Mouse (Mus musculus) yolk sac, embryonic 10.5 days (tissue): ENCODE measurements at regions not wholly inside any gene's neighbourhood (a gene's known extent, or its start where the extent isn't known, plus 50 kb on each side); places are given as distances from the start of the nearest gene placed in this dataset.
A peak's percentile ranks its signal among the peaks of the same experiment; 100 is the strongest.

Experiments
- DNase-seq: peaks from one replicate; pipeline ENCODE4 v3.0.0-alpha.2; 2017; ENCODE audit warnings: low spot score

DNA sequence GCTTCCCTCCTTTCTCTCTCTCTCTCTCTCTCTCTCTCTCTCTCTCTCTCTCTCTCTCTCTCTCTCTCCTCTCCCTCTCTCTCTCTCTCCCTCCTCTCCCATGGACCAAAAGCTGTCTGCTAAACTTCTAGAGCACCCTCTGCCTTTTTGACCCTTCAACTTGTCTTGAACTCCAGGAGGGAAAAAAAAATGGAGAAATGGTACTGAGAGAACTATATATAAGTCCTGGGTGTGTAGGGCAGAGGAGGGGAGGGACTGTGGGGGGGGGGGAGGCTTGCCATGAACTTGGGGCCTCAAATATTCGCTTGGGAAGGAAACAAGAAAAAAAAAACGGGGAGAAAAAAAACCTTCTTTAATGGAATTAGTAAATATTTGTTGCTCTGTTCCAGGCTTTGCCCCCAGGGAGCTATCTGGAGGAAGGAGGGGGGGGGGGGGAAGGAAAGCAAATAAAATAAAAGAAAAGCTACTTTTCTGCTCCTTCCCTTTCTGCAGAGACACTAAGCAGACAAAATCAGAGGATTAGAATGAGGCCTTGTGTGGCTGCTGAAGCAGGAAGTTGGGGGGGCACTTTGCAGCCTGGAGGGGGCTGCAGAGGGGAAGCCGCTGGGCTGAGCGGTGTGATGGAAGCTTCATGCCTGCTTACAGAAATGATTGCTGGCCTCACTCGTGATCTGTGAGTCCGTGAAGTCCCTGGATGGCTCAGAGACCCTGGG lies 270.1 kb upstream of the Tbx3 start:
- DNase-seq = peak; percentile 34

DNA sequence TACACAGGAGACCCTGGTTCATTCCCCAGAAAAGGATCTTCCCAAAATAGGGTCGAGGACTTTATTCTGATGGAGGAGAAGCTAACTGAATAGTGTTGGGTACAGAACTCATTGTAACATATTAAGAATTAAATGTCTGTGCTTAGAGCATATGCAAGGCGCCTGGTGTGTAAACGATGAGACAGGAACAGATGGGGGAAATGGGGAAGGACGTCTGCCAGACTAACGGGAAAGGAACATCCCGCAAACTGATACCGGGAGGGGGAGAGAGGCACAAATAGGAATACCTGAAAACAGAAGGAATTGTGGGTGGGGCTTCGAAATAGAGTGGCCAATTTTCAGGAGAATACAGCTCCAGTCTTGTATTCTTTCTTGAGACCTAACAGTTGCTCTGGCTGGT lies 268.6 kb upstream of the Tbx3 start:
- DNase-seq = no peak

DNA sequence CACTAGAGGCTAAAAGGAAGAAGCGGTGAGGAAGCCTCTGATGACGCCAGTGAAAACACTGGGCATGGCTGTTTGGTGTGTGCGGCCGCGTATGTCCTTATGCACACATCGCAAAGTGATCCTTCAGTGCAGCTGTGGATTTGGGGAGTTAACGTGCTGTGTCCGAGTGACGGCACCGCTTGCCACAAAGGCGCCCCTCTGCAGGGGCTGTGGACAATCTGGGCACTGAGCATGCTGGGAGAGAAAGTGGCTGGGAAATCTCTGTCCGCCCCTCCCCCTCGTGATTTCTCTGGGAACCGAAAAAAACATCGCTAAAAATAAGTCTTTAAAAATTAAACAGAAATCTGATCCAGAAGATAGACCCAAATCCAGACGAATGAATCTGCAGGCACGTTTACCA lies 267.8 kb upstream of the Tbx3 start:
- DNase-seq = no peak

DNA sequence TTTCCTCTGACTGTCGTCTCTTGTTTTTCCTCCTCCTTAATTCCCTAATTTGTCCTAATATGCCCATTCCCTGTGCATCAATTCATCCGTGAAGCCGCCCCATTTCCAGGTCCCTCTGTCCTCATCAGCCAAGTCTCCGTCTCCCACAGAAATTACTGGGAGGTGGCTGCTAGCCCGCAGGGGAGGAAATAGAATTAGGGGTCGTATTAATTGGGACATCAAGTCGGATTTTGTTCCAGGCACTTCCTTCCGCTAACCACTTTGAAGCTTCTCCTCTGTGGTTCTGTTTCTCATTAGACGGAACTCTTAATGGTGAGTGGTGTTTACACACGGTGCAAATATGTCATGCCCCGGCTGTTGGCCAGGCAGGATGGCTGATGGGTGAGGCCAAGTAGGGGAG lies 259.5 kb upstream of the Tbx3 start:
- DNase-seq = no peak

DNA sequence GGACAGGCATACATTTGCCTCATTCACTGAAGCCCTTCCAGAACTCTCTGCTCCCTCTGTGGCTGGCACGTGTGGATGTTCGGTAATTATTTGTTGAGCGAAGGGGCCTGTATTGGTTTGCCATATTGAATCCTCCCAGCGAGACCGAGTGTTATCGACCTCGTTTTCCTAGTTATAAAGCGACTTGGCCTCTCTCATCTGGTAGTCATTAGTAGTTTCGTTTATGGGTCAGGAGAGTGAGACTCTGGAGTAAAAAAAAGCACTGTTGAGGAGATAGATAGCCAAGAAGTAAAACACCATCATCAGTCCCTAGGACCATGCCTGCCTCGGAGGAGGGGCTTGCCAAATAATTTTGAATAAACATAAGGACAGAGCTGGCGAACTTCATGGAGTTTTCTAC lies 254.6 kb upstream of the Tbx3 start:
- DNase-seq = no peak

DNA sequence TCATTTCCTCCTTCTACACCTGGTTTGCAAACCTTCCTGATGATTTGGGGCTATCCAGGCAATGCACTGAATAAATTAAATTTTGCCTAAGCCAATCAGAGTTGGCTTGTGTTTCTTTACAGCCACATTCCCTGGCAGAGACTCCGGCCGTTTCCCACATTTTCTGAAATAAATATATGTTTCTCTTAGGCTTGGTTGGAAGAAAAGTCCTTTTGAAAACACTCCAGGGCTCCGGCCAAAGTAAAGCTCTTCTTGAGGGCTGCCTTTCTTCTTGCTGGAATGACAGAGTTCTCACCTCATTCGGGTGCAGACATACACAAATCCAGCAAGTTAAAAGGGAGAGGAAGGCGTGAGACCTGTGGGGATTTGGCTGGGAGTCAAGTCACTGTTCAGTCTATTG lies 252.0 kb upstream of the Tbx3 start:
- no peak for DNase-seq

DNA sequence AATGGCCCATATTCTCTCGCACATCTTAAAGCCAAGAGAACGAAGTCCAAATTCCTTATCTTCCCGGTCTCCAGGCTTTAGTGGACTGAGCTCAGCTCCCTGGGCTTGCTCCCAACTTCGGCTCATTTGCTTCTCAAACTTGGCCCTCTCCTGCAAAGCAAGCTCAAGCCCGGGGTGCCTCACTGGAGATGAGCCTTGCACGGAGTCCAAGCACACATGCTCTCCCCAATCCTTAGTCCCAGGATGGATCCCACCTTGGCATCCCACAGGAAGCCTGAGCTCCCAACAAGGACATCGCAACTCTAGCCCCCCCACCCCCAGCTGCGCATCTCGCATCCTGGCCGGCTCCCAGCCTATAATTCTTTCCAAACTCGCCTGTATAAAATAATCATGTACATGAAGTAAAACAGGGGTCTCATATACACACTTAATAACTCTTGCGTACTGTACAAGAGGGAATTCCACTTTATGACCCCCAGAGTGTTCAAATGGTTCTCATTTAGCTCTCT lies 242.9 kb upstream of the Tbx3 start:
- DNase-seq = no peak

DNA sequence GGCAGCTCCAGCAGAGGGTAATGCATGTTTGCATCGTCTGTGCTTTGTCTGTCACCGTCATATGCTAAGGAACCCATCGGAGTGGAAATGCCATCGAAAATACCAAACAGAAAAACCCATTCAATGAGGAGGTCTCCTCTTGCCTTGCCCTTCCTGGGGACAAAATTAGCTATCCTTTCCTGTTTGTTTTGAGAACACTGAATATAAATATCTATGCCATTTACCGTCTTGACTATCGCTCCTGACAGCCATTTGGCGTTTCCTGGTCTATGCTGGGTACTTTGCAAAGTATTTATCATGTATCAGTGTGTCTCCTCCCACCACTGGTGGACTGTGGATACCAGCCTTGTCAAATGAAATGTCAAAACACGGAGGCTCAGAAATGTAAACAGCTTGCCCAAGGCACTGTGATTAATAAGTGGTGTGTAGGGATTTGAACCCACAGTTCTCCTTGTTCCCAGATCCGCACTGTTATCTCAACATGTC lies 239.2 kb upstream of the Tbx3 start:
- DNase-seq = no peak

DNA sequence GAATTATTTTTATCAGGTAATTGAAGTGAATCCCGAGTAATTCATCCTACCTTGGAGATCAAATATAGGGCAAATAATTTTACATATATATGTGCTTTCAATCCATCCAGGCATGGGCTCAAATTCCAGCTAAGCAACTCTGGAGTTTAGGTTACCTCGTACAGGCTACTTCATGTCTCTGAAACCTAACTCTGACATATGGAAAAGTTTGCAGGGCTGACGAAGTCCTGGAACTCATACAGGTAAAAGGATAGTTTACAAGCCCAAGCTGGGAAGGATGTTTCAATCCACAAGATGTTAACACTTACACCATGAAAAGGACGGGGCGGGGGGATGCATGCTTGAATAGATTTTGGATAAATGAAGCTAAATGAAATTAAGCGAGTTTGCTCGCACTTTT lies 235.9 kb upstream of the Tbx3 start:
- no peak for DNase-seq

DNA sequence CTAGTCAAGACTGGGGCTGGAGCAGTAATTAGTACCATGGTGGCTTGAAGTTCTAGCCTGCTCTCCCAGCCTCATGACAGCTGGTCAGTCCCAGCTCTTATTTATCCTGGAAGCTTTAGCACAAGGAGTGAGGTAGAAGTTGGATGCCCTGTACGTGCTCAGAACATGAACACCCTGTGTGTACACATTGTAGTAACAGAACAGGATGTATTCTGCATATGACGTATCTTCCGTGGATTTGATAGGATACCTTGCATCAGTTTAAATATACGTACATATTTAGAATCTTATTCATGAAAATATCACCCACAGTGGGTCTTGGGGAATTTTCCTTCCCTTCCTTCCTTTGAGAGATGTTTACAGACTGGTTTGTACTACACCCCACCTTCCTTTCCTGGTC lies 222.0 kb upstream of the Tbx3 start:
- no peak for DNase-seq

DNA sequence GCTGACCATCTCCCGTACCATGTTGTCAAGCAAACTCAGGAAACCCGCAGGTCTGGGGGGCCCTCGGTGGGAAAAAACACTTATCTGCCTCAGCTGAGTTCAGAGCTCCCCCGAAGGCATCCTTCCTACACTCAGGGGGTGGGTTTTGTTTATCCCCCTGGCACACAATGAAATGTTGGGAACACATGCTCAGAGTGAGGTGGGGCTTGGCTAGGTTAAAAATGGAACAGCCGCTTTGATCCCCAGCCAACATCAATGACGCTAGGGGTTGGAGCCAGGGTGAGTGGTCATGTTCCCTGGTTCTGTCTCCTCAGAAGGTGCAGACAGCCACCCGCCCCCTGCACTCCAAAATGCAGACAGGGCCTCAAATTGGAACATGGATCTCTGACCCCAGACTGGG lies 221.3 kb upstream of the Tbx3 start:
- DNase-seq = no peak

DNA sequence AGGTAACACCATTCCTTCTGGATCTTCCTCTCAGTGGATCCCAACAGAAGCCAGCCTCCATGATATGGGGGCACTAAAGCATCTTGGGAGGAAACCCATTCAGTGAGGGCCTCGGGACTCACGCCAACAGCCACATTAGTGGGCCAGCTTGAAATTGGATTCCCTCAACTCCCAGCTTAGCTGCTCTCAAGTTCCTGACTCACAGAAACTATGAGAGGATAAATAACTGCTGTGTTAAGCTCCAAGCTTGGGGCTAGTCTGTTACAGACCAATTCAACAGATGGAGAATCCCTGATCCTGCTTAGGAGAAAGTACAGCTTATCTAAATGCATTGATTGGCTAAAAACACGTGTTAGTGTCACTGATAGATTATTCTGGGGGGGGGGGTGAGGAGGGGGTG lies 210.7 kb upstream of the Tbx3 start:
- DNase-seq = no peak

DNA sequence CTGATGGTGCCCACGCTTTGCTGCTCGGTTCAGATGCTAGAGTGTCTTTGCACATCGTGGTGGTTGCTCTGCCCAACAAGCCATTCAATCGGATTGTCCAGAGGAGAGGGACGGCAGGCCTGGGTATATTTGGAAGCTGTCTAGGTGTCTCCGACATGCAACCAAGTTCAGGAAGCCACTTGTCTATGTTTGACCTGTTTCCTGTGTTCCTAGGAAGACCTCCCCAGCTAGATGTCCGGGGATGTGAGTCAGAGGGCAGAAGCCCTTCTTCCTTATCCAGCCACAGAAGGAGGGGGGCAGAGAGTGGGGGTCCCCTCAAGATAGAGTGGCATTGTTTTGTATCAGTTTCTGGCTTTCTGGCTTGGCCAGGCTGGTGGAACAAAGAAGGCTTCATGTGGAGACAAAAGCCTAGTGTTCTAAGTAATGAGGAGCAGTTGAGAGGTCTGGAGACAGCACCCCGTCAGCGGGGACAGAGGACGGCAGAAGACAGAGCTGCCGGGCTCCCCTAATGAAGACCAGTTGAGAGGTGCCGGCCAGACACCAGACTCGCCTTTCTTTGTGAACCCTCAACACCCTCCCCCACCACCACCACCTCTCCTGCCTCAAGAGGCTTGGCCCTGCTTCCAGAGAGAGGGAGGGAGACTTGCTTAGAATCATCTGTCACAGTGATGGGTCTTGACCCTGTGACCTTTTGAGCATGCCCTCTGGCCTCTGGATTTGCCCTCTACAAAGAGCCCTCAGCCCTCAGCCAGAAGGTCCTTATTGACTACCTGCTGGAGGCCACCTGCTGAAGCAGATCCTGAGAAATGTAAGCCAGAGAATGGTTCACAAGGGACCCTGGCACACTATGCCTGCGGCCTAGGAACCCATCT lies 207.6 kb upstream of the Tbx3 start:
- DNase-seq = peak; percentile 13

DNA sequence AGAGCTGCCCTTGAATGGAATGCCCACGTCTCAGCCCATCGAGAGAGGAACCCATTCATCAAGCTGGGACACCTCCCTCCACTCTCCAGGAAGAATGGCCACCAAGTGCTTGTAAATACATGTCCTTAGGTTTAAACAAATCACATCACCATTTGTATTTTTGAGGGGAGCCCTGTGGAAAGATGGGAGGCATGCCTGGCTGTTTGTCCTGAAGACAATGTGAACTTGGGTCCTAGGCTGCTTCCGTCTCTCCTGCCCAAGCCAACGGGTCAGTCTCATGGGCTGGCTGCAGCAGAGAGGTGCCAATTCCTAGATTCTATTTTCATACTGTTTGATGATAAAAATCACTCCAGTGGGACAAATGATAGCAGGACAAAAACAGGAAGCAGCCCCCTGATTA lies 205.9 kb upstream of the Tbx3 start:
- DNase-seq = no peak

DNA sequence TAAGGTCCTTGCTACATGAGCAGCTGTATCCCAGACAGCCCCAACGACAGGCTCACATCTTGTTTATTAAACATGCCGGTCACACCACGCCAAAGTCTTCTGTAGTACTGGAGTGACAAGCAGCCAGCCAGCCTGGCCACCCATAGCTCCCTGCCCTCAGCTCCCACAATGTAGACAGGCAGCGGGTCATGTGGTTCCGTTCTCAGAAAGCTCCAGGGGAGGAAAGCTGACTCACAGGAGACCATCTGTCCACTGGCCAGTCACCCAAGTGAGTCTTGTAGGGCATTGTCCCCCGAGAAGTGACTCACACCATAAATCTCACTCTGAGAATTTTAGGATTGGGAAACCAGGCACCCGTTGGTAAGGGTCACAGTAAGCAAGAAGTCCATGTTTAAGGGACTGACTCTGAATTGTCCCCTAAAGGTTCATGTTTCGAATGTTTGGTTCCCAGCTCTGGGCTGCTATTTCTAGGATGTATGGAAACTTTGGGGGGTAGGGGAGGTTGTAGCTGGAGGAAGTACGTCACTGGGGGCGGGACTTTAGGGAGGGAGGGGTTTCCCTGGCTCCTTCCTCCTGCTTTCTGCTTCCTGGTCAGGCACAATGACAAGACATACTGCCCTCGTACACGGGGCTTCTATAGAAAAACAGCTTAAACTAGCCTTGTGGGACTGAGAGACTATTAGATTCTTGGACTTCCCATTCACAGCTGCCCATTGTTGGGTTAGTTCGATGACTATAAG lies 203.0 kb upstream of the Tbx3 start:
- DNase-seq = no peak

DNA sequence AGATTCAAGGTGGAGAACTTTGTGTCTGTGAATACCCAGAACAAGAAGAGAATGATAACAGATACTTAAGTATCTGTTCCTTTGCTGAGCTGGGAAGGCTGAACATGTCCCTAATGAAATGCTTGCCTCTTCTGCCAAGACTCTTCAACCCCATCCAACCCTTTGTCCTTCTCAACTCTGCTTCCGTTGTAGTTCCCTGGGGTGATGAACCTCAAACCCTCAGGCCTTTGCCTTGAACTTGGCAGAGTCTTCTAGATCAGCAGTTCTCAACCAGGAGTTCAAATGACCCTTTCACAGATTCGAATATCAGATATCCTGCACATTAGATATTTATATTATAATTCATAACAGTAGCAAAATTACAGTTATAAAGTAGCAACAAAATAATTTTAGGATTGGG lies 192.5 kb upstream of the Tbx3 start:
- no peak for DNase-seq

DNA sequence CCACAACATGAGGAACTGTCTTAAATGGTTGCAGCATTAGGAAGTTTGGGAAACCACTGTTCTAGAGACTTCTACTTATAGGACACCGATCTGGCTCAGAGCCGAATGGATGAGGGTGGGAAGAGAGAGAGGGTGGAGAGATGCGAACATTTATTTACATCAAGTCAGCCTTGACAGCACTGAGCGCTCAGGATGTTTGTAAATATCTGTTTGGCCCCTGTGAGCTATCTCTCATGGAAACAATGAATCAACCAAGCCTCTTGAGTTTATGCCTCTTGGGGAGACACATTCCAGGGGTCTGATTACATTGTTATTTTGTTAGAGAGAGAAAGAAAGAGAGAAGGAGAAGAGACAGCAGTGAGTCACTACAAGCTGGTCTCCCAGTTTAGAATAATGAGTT lies 192.1 kb upstream of the Tbx3 start:
- DNase-seq = no peak

DNA sequence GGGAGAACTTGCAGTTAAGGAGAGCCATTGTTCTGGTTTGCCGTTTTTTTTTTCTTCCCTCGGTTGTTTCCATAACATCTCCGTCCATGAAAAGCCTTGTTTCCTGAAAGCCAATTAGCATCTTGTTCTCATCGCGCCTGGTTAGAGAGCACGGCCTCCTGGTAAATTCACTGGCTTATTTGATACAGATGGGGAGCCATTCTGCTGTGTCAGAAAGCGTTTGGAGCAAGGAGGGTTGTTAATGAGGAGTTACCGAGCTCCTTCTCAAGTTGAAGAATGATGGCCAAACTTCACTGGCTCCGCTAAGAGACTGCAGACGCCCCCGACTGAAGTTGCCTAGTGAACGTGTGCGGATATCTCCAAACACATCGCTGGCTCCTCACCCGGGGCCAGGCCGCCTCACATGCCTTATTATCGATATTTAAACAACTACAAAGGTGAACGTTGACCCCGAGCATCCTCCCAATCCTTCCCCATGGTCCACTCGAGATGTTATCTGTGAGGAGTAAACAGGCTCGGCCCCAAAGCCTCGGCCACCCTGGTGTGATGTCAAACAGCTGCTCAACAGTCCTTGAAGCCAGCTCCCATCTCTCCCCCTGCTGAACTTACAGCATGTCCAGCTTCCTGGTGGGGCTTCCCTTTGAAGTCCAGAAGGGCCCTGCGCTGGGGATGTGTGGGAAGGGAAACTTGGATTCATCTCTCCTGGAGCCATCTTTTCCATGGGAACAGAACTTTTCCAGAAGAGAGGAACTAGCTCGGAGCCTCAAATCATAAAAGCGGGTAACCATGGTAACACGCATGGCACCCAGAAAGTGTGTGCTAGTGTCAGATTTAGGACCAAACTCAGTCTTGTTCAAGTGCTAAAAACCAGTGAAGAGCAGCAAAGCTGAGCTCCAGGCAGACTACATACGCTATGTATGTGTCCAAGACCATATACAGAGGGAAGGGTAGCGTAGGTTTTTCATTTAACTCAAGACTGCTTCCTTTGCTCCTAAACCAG lies 190.0 kb upstream of the Tbx3 start:
- peak; percentile 26 for DNase-seq

DNA sequence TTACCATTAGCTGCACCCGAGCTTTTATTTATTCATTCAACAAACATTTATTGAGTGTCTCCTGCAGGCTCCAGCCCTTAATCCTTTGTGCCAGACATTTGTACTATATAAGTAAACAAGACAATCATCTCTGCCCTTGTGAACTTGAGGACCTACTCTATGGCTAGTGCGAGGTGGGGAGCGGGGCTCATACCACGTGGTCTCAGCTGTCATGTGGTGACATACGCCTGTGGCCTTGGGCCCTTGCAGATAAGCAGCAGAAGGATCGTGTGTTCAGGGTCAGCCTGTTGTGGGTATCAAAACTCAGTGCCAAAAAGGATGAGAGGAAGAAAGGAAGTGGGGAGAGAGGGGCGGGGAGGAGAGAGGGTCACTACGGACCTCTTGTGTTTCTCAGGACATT lies 186.8 kb upstream of the Tbx3 start:
- no peak for DNase-seq

DNA sequence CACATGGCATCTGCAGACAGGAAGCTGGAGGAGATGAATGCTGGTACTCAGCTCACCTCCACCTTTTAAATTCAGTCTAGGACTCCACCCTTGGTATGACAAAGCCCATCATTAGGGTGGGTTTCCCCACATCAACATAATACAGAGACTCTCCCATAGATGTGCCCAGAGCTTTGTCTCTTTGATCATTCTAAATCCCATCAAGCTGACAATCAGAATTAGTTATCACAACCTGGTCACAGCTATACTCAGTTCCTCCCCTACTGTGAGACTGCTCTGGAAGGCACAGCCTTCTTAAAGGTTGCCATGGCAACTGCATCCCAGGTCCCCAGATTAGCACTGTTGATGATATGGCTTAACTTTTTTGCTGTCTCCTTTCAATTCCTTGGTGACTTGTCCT lies 184.3 kb upstream of the Tbx3 start:
- no peak for DNase-seq

DNA sequence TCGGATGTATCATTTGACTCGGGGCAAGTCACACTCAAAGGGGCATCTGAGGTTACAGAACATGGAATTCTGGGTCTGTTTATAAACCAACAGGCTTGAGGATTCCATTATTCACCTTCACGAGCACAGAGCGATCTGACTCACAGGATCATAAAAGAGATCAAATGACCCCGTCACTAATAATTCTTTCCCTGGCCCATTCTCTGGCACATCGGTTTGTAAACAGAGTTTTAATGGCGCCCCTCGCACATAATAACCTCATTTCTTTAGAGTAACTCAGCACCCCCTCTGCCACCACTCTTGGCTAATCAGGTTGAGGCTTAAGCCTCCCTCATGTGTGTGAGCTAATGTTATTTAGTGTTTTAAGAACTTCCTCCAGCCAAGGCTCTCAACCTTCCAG lies 183.3 kb upstream of the Tbx3 start:
- DNase-seq = no peak
